ENCODE assay signal across 17 mouse cellular contexts in genomic region chr6:86905500-86905899, GRCm38 (mm10). TPM values are rescaled to one million over a fixed set of nuclear protein-coding genes. Genes with fewer than 3 reads are reported as not detected.
DNase-seq lines count a peak whose midpoint lies in the region; ATAC-seq and TF ChIP-seq lines count a peak whose summit lies in the region.
"Had no signal": no experiment of that assay in that cellular context is flagged by ENCODE, and none has a peak within 500 bp of the region (broad histone marks: within the 10 kb centered on the region; RNA-seq: fewer than 3 reads in every experiment).

No protein-coding gene starts in this region.

- no peak overlapping the region for H3K4me2 ChIP-seq in kidney, embryonic 15.5 days
- no peak overlapping the region for H3K4me2 ChIP-seq in liver, embryonic 12.5 days
- H3K4me2 ChIP-seq: embryonic facial prominence, embryonic 13.5 days; hindbrain, embryonic 15.5 days; limb, embryonic 15.5 days had no signal

- DNase-seq in gastrocnemius, postnatal 25 days: peak; percentile 33
- no peak for DNase-seq in gastrocnemius, adult 8-10 months (ENCODE audit: low spot score in 2 of 2)
- DNase-seq in kidney, adult 11 months: peak; percentile 35
- DNase-seq in liver, adult 2 months (ENCODE audit: extremely low read depth, low read depth, low spot score): peak; percentile 70
- DNase-seq: cerebellum, adult 9-10 months; lung, adult 18-20 months had no signal

- no peak overlapping the region for H3K9ac ChIP-seq in kidney, embryonic 15.5 days
- no peak overlapping the region for H3K9ac ChIP-seq in liver, adult 2 months (ENCODE audit: low read depth, low read length)
- no peak overlapping the region for H3K9ac ChIP-seq in liver, embryonic 12.5 days
- H3K9ac ChIP-seq: embryonic facial prominence, embryonic 13.5 days; hindbrain, embryonic 15.5 days; limb, embryonic 15.5 days had no signal

- no peaks in the 10 kb centered on the region for H3K4me1 ChIP-seq in kidney, embryonic 15.5 days
- no peaks in the 10 kb centered on the region for H3K4me1 ChIP-seq in liver, adult 2 months (ENCODE audit: control insufficient read depth, insufficient read depth, low read length)
- peaks cover 32% of the 10 kb centered on the region for H3K4me1 ChIP-seq in liver, embryonic 12.5 days
- H3K4me1 ChIP-seq: hindbrain, embryonic 15.5 days had no signal

- H3K36me3 ChIP-seq in kidney, embryonic 15.5 days: no peaks in the 10 kb centered on the region; the same call in 1 of the 2 replicates
- no peaks in the 10 kb centered on the region for H3K36me3 ChIP-seq in liver, adult 2 months (ENCODE audit: control insufficient read depth, insufficient read depth, low read length)
- H3K36me3 ChIP-seq in liver, embryonic 12.5 days: no peaks in the 10 kb centered on the region
- H3K36me3 ChIP-seq: embryonic facial prominence, embryonic 13.5 days; forebrain, embryonic 10.5 days; hindbrain, embryonic 15.5 days; limb, embryonic 15.5 days had no signal

- no peaks in the 10 kb centered on the region for H3K9me3 ChIP-seq in kidney, embryonic 15.5 days (replicated peaks)
- no peaks in the 10 kb centered on the region for H3K9me3 ChIP-seq in liver, embryonic 12.5 days (replicated peaks)
- H3K9me3 ChIP-seq: embryonic facial prominence, embryonic 13.5 days; forebrain, embryonic 10.5 days; hindbrain, embryonic 15.5 days; limb, embryonic 15.5 days had no signal

- 80% methylated on average over 2 of the region's 2 CpGs for WGBS in kidney, embryonic 15.5 days
- 66% methylated on average over 2 of the region's 2 CpGs for WGBS in liver, adult 2 months
- WGBS in liver, embryonic 12.5 days (ENCODE audit: insufficient replicate concordance): 88% methylated on average over 2 of the region's 2 CpGs

- no peak for TF ChIP-seq CTCF in liver, adult 2 months (IDR thresholded peaks at IDR 0.05; ENCODE audit: low read depth, low read length)

- ATAC-seq in kidney, embryonic 15.5 days (replicated peaks; ENCODE audit: low FRiP score): no peak
- no peak for ATAC-seq in liver, embryonic 12.5 days
- ATAC-seq in monocyte, adult 5-6 weeks (replicated peaks; ENCODE audit: insufficient number of reproducible peaks, low FRiP score, low TSS enrichment, poor library complexity, severe bottlenecking): no peak
- ATAC-seq: activated CD4-positive, CD25-positive, alpha-beta regulatory T cell, adult 4 months; midbrain, embryonic 16.5 days; Patski had no signal

- peaks cover 12% of the 10 kb centered on the region for H3K79me2 ChIP-seq in liver, adult 2 months (ENCODE audit: control insufficient read depth, insufficient read depth, low read length)

- TF ChIP-seq POLR2A in liver, adult 2 months (IDR thresholded peaks at IDR 0.05; ENCODE audit: extremely low read depth, insufficient read depth, low read length): no peak

- no peak overlapping the region for H3K27ac ChIP-seq in kidney, embryonic 15.5 days
- no peak overlapping the region for H3K27ac ChIP-seq in liver, adult 2 months (replicated peaks; ENCODE audit: insufficient read depth, low read depth, low read length)
- H3K27ac ChIP-seq in liver, embryonic 12.5 days: no peak overlapping the region
- H3K27ac ChIP-seq: embryonic facial prominence, embryonic 13.5 days; forebrain, embryonic 10.5 days; hindbrain, embryonic 15.5 days; kidney, postnatal 0 days; limb, embryonic 15.5 days had no signal

- no peaks in the 10 kb centered on the region for H3K27me3 ChIP-seq in kidney, embryonic 15.5 days
- H3K27me3 ChIP-seq in liver, adult 2 months (ENCODE audit: control insufficient read depth, insufficient read depth, low read length): no peaks in the 10 kb centered on the region
- no peaks in the 10 kb centered on the region for H3K27me3 ChIP-seq in liver, embryonic 12.5 days (replicated peaks)
- H3K27me3 ChIP-seq: embryonic facial prominence, embryonic 13.5 days; hindbrain, embryonic 15.5 days; limb, embryonic 15.5 days; Patski had no signal

- H3K4me3 ChIP-seq in kidney, embryonic 15.5 days (replicated peaks): no peak overlapping the region
- H3K4me3 ChIP-seq in liver, adult 2 months (ENCODE audit: insufficient read depth, low read depth, low read length): no peak overlapping the region
- H3K4me3 ChIP-seq in liver, embryonic 12.5 days: no peak overlapping the region
- H3K4me3 ChIP-seq: embryonic facial prominence, embryonic 13.5 days; forebrain, embryonic 10.5 days; hindbrain, embryonic 15.5 days; limb, embryonic 15.5 days had no signal

RNA-seq across cellular contexts. Expression of gene Aak1, which starts 56.2 kb away (rescaled TPM):
- 10 to 100 TPM; 33.1 to 33.3 TPM for total RNA-seq in gastrocnemius, postnatal 25 days (2021)
- total RNA-seq in gastrocnemius, adult 8-10 months (2022): 10 to 100 TPM; 33.1 to 53.8 (median 37.8) TPM
- polyA plus RNA-seq in kidney, embryonic 15.5 days (2015; fragmentation: Nextera tagmentation; extraction: Ambion mirVana): 12.1 and 13.5 TPM in 2 replicates
- total RNA-seq in liver, adult 2 months (2014; rRNA removed): 2.6 and 5.8 TPM in 2 replicates
- 5.2 and 7.2 TPM in 2 replicates for polyA plus RNA-seq in liver, adult 2 months (2012; rRNA removed)
- polyA plus RNA-seq in liver, embryonic 12.5 days (2016; fragmentation: Nextera tagmentation; extraction: Ambion mirVana): 5.8 and 9.2 TPM in 2 replicates
- total RNA-seq in monocyte, adult 5-6 weeks (2017): 9.6 to 28.7 TPM (median 14.5 TPM) in 3 replicates

Comparison
In these comparisons a context has a peak if more than half of its experiments do, and no peak if none do; other contexts are left out.
1. DNase-seq: peak in gastrocnemius, postnatal 25 days (single experiment), kidney, adult 11 months (single experiment) and liver, adult 2 months (single experiment); none in gastrocnemius, adult 8-10 months (0 of 2).